Mouse (Mus musculus) heart, embryonic 15.5 days (tissue): ENCODE data around the gene Ppp6c. TPM values are rescaled to one million over a fixed set of nuclear protein-coding genes. Genes with fewer than 3 reads are reported as not detected.
A peak's percentile ranks its signal among the peaks of the same experiment; 100 is the strongest.
"Not testable (repeated sequence)": the region's sequence is repeated elsewhere in the genome, so short reads cannot be mapped to it uniquely, and the experiment has no call there.

ENCODE experiments used
- ATAC-seq: fragments of 200-750 bp; cut with Nextera tagmentation; replicated peaks from 2 replicates; pipeline ENCODE4 v1.8.0; 2017; ENCODE audit warnings: low read depth, moderate TSS enrichment; ENCODE audit not compliant: insufficient number of reproducible peaks, insufficient read depth, low FRiP score
- H3K27ac ChIP-seq: fragments of 300-500 bp; sonication (generic); 2 replicates; pipeline ENCODE4 v1.5.1; 2015; ENCODE audit warnings: mild to moderate bottlenecking, inconsistent platforms
- H3K27me3 ChIP-seq: fragments of 300-500 bp; sonication (generic); 2 replicates; pipeline ENCODE4 v1.6.1; 2015; ENCODE audit warnings: inconsistent platforms
- H3K36me3 ChIP-seq: fragments of 300-500 bp; sonication (generic); 2 replicates; pipeline ENCODE4 v1.6.1; 2015; ENCODE audit warnings: mild to moderate bottlenecking, inconsistent platforms
- H3K4me1 ChIP-seq: fragments of 300-500 bp; sonication (generic); replicated peaks from 2 replicates; pipeline ENCODE4 v1.6.1; 2015; ENCODE audit warnings: inconsistent platforms
- H3K4me2 ChIP-seq: fragments of 300-500 bp; sonication (generic); 2 replicates; pipeline ENCODE4 v1.6.1; 2015; ENCODE audit warnings: inconsistent platforms, mild to moderate bottlenecking, moderate library complexity
- H3K4me3 ChIP-seq: fragments of 300-500 bp; sonication (generic); 2 replicates; pipeline ENCODE4 v1.5.1; 2015; ENCODE audit warnings: mild to moderate bottlenecking, inconsistent platforms
- H3K9ac ChIP-seq: fragments of 300-500 bp; sonication (generic); 2 replicates; pipeline ENCODE4 v1.6.1; 2015; ENCODE audit warnings: mild to moderate bottlenecking, inconsistent platforms
- H3K9me3 ChIP-seq: fragments of 300-500 bp; sonication (generic); replicated peaks from 2 replicates; pipeline ENCODE4 v1.6.1; 2016; ENCODE audit warnings: inconsistent platforms
- WGBS: fragments of 180-500 bp; shearing (Covaris S2); methylation state at CpG from one replicate; pipeline ENCODE4 v1.1.7; 2015; ENCODE audit warnings: mixed read lengths; 5-methylcytosine and 5-hydroxymethylcytosine counted together
- polyA plus RNA-seq: library from polyadenylated mRNA; unstranded; fragments of >200 nt; fragmentation: Nextera tagmentation; extraction: Ambion mirVana; gene quantifications from 2 replicates; pipeline ENCODE4 v1.2.1, GENCODE M21; 2015

The Ppp6c gene
- 46.4 and 48.8 TPM in 2 replicates for polyA plus RNA-seq

DNA sequence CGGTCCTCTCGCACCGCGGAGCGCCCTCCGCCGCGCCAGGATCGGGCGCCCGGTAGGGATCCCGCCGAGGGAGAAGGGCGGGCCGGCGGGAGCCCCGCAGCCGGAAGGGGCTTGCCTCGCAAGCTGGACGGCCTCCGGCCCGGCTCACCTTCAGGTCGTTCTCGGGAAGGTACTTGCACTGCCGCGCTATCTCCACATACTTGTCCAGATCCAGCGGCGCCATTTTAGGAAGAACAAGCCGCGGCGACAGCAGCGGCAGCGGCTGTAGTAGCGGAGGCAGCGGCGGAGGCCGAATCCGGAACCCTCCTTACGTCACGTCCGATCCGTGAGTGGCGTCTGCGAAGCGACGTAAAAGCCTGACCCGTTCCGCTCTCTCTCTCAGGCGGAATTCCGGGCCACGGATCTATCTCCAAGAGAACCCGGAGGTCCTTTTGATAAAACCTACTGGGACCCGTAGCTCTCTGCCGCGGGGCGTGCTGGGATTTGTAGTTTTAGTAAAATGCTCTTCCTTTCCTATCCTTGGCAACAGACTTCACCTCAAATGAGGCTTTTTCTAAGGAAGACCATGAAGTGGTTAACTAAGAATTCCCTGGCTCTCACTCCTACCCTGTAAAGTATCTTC lies at the start of gene Ppp6c:
Gene Ppp6c, minus strand, starts transcription at position 433 of the 622 bp plus-strand sequence.
- Histone ChIP-seq H3K27ac (peak within 1 kb of the TSS; percentile 96), H3K4me1 (peaks cover 17% of the 10 kb centered on the region), H3K27me3 (no peaks in the 10 kb centered on the region), H3K4me3 (peak within 1 kb of the TSS; percentile 83), H3K9ac (peak within 1 kb of the TSS; percentile 86), H3K9me3 (no peaks in the 10 kb centered on the region), H3K4me2 (peak within 1 kb of the TSS; percentile 65), H3K36me3 (no peaks in the 10 kb centered on the region)
- ATAC-seq: peak; percentile 97
- under 1% methylated on average over 55 of the region's 56 CpGs for WGBS

DNA sequence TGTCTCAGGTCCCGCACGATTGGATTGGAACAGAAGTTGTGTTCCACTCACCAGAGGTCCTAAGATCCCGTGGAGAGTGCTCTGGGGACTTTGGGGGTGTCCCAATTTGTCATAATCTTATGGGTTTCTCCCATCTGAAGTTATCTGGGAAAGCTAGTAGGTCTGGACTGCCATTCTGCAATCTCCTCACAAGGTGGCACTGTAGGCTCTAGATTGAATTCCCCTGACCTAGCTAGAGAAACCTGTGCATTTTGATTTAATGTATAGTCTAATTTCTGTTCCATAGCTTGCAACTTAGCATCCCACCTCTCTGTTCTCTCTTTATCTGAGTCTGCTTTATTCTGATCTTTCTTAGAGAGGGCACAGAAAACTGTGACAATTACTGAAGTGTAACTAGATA lies 42.1 kb upstream of the Ppp6c start:
- WGBS: 60% methylated on average over 3 of the region's 3 CpGs
- H3K9me3 ChIP-seq: no peaks in the 10 kb centered on the region
- ATAC-seq: no peak
- no peaks in the 10 kb centered on the region for H3K36me3 ChIP-seq
- H3K9ac ChIP-seq: no peak overlapping the region
- H3K27ac ChIP-seq: no peak overlapping the region
- H3K4me1 ChIP-seq: no peaks in the 10 kb centered on the region
- no peak overlapping the region for H3K4me3 ChIP-seq
- H3K27me3 ChIP-seq: no peaks in the 10 kb centered on the region
- no peak overlapping the region for H3K4me2 ChIP-seq

- H3K27me3 ChIP-seq, ATAC-seq, H3K4me3 ChIP-seq, H3K9ac ChIP-seq, H3K9me3 ChIP-seq, H3K27ac ChIP-seq, H3K36me3 ChIP-seq, H3K4me1 ChIP-seq, H3K4me2 ChIP-seq: not testable (repeated sequence)
- WGBS: 91% methylated on average over 11 of the region's 11 CpGs
Measured at GRCm38 (mm10) chr2:39252275-39252674, 26.0 kb upstream of the Ppp6c start.

DNA sequence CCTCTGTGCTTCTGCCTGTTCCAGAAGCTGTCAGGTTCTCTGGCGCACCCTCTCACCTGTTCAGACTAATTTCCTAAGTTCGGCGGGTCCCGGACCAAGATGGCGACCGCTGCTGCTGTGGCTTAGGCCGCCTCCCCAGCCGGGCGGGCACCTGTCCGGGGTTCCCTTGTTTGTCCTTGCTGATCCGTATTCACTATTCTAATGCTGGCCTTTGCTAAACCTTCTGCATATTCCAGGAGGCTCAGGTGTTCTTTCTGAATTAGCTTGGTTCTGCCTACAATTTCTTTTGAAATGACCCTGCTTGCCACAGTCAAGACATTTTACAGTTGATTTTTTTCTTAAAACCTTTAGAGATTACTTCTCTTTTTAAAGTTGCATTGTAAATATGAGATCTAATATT lies 20.6 kb upstream of the Ppp6c start:
- not testable (repeated sequence) for H3K9me3 ChIP-seq, H3K4me2 ChIP-seq, H3K4me3 ChIP-seq, H3K36me3 ChIP-seq, H3K4me1 ChIP-seq, H3K27ac ChIP-seq, ATAC-seq, H3K9ac ChIP-seq, H3K27me3 ChIP-seq
- 65% methylated on average over 7 of the region's 11 CpGs for WGBS

DNA sequence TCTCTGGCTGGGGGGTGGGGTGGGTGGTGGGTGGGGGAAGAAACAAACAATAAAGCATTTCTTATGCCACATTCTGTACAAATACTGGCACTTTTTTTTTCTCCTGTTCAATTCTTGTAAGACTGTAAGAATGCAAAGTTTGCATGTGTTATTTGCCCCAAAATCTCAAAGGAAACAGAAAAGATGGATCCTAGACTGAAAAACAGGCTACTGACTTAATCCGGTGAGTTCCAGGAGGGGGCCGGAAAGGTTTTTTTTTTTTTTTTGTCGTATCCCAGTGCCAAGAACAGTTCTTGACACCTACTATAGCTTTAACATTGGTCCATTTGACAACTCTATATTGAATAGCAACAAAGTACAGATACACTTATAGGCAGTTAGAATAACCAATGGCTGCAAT lies 480 bp upstream of the Ppp6c start:
- Histone ChIP-seq H3K4me1 (peaks cover 17% of the 10 kb centered on the region), H3K4me3 (peak overlapping the region; percentile 83), H3K27ac (peak overlapping the region; percentile 96), H3K9ac (0 out of 2 replicates have a peak overlapping the region, but pooled peaks have one; percentile 25), H3K9me3 (no peaks in the 10 kb centered on the region), H3K27me3 (no peaks in the 10 kb centered on the region), H3K4me2 (peak overlapping the region; percentile 59), H3K36me3 (no peaks in the 10 kb centered on the region)
- no peak for ATAC-seq
- WGBS: 26% methylated on average over 3 of the region's 3 CpGs

GRCm38 (mm10) chr2:39225331-39226018 lies 776 bp downstream of the Ppp6c start:
- 3% methylated on average over 30 of the region's 36 CpGs for WGBS
- H3K27me3 ChIP-seq, H3K36me3 ChIP-seq, H3K9me3 ChIP-seq: not testable (repeated sequence)
- H3K4me1 ChIP-seq: peaks cover 17% of the 10 kb centered on the region
- peak; percentile 63 for ATAC-seq
- H3K4me3 ChIP-seq: peak overlapping the region; percentile 83
- peak overlapping the region; percentile 65 for H3K4me2 ChIP-seq
- H3K9ac ChIP-seq: peak overlapping the region; percentile 86
- H3K27ac ChIP-seq: peak overlapping the region; percentile 96

DNA sequence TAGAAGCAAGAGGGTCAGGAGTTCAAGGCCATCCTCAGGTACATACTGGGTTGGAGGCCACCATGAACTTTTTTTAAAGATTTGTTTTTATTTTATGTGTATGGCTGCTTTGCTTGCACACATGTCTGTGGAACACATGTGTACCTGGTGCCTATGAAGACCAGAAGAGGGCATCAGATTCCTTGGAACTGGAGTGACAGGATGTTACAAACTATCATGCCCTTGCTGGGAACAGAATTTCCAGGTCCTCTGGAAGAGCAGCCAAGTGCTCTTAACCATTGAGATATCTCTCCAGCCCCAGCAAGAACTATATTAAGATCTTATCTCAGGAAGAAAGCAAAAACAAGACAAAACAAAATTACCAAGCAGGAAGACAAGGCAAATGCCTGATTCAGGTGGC lies 1.6 kb downstream of the Ppp6c start:
- Histone ChIP-seq H3K27me3 (no peaks in the 10 kb centered on the region), H3K9ac (no peak overlapping the region), H3K4me1 (peaks cover 17% of the 10 kb centered on the region), H3K4me2 (peak overlapping the region; percentile 65), H3K4me3 (peak overlapping the region; percentile 83), H3K9me3 (no peaks in the 10 kb centered on the region), H3K27ac (no peak overlapping the region), H3K36me3 (no peaks in the 10 kb centered on the region)
- ATAC-seq: no peak

GRCm38 (mm10) chr2:39220010-39220409 lies 6.2 kb downstream of the Ppp6c start:
- no peak overlapping the region for H3K4me2 ChIP-seq
- H3K9me3 ChIP-seq: no peaks in the 10 kb centered on the region
- H3K27me3 ChIP-seq: no peaks in the 10 kb centered on the region
- no peak overlapping the region for H3K27ac ChIP-seq
- no peak overlapping the region for H3K9ac ChIP-seq
- H3K36me3 ChIP-seq: no peaks in the 10 kb centered on the region
- H3K4me1 ChIP-seq: peaks cover 13% of the 10 kb centered on the region
- 95% methylated on average over 6 of the region's 6 CpGs for WGBS
- no peak overlapping the region for H3K4me3 ChIP-seq
- no peak for ATAC-seq

DNA sequence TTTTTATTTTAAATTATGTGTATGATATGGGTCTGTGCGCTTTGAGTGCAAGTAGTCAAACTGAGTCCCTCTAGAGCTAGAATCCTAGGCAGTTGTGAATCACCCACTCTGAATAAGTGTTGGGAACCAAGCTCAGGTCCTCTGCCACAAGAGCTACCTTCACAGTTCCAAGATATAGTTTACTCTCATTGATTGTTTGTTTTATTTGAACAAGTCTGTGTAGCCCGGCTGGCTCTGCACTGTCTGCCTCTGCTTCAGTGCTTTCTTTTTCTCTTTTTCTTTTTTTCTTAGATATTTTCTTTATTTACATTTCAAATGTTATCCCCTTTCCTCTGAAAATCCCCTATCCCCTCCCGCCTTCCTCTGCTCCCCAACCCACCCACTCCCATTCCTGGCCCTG lies 7.2 kb downstream of the Ppp6c start:
- ATAC-seq: no peak
- H3K27ac ChIP-seq: no peak overlapping the region
- H3K36me3 ChIP-seq: no peaks in the 10 kb centered on the region
- peaks cover 8% of the 10 kb centered on the region; the same call in 1 of the 2 replicates for H3K4me1 ChIP-seq
- H3K9me3 ChIP-seq: no peaks in the 10 kb centered on the region
- WGBS: 92% methylated on average over 3 of the region's 3 CpGs
- H3K9ac ChIP-seq: no peak overlapping the region
- H3K4me2 ChIP-seq: no peak overlapping the region
- H3K27me3 ChIP-seq: no peaks in the 10 kb centered on the region
- H3K4me3 ChIP-seq: no peak overlapping the region

DNA sequence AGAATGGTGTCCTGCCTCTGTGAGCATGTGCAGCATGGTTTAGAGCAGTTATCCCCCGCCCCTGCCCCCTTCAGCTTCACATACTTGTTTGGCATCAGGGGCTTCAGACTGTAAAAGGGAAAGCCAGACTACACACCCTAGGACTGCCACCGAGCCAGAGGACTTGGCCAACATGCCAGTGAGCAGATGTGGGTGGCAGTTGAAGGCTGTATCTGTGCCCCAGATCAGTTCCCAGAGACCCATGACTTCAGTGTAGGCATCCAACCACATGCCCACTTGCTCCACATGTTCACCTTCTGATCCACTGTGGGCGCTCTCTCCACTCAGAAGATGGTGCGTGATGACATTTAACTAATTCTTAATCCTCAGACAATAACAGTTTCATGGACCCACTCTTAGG lies 9.1 kb downstream of the Ppp6c start:
- Histone ChIP-seq H3K4me3 (no peak overlapping the region), H3K9ac (no peak overlapping the region), H3K27me3 (no peaks in the 10 kb centered on the region), H3K4me2 (no peak overlapping the region), H3K9me3 (no peaks in the 10 kb centered on the region), H3K4me1 (0 out of 2 replicates have a peak, but pooled peaks cover 6% of the 10 kb centered on the region), H3K27ac (no peak overlapping the region), H3K36me3 (no peaks in the 10 kb centered on the region)
- ATAC-seq: no peak
- WGBS: 94% methylated on average over 4 of the region's 4 CpGs

GRCm38 (mm10) chr2:39210738-39211137 lies 15.5 kb downstream of the Ppp6c start:
- Histone ChIP-seq H3K4me2 (no peak overlapping the region), H3K9ac (no peak overlapping the region), H3K27ac (no peak overlapping the region), H3K36me3 (peaks cover 3% of the 10 kb centered on the region; the same call in 1 of the 2 replicates), H3K4me3 (no peak overlapping the region), H3K9me3 (no peaks in the 10 kb centered on the region), H3K4me1 (0 out of 2 replicates have a peak, but pooled peaks cover 6% of the 10 kb centered on the region), H3K27me3 (no peaks in the 10 kb centered on the region)
- ATAC-seq: no peak
- WGBS: 86% methylated on average over 4 of the region's 4 CpGs

- Histone ChIP-seq H3K4me2 (no peak overlapping the region), H3K36me3 (peaks cover 9% of the 10 kb centered on the region; the same call in 1 of the 2 replicates), H3K9me3 (no peaks in the 10 kb centered on the region), H3K27ac (no peak overlapping the region), H3K4me3 (no peak overlapping the region), H3K27me3 (no peaks in the 10 kb centered on the region), H3K9ac (no peak overlapping the region), H3K4me1 (no peaks in the 10 kb centered on the region)
- 77% methylated on average over 2 of the region's 2 CpGs for WGBS
- no peak for ATAC-seq
Measured at GRCm38 (mm10) chr2:39203359-39203758, 22.9 kb downstream of the Ppp6c start.
